Mouse (Mus musculus) heart, adult 11 months (tissue): ENCODE measurements around the gene Tmem132b.

Experiments
- DNase-seq: peaks from one replicate; pipeline ENCODE4 v3.0.0; 2022

Tmem132b gene

GRCm38 (mm10) chr5:125518640-125519039 lies 12.9 kb upstream of the Tmem132b start:
- DNase-seq, result no peak

GRCm38 (mm10) chr5:125520930-125521590 lies 10.5 kb upstream of the Tmem132b start:
- DNase-seq, result peak; percentile 93

GRCm38 (mm10) chr5:125523361-125523760 lies 8.2 kb upstream of the Tmem132b start:
- peak; percentile 82 for DNase-seq

- no peak for DNase-seq
Measured at GRCm38 (mm10) chr5:125525516-125525915, 6.1 kb upstream of the Tmem132b start.

- no peak for DNase-seq
Measured at GRCm38 (mm10) chr5:125526464-125526863, 5.1 kb upstream of the Tmem132b start.

GRCm38 (mm10) chr5:125529109-125529508 lies 2.5 kb upstream of the Tmem132b start:
- DNase-seq, result peak; percentile 92

- no peak for DNase-seq
Measured at GRCm38 (mm10) chr5:125532191-125532544, 594 bp downstream of the Tmem132b start.

GRCm38 (mm10) chr5:125532545-125533224 lies 1.1 kb downstream of the Tmem132b start:
- peak; percentile 83 for DNase-seq

- no peak for DNase-seq
Measured at GRCm38 (mm10) chr5:125533225-125533900, 1.8 kb downstream of the Tmem132b start.

GRCm38 (mm10) chr5:125534168-125534610 lies 2.6 kb downstream of the Tmem132b start:
- DNase-seq, result peak; percentile 82

GRCm38 (mm10) chr5:125534611-125535324 lies 3.2 kb downstream of the Tmem132b start:
- DNase-seq, result peak; percentile 78

GRCm38 (mm10) chr5:125545090-125545489 lies 13.5 kb downstream of the Tmem132b start:
- no peak for DNase-seq

- no peak for DNase-seq
Measured at GRCm38 (mm10) chr5:125546293-125546692, 14.7 kb downstream of the Tmem132b start.

GRCm38 (mm10) chr5:125549750-125550489 lies 18.3 kb downstream of the Tmem132b start:
- no peak for DNase-seq

GRCm38 (mm10) chr5:125555732-125556131 lies 24.2 kb downstream of the Tmem132b start:
- no peak for DNase-seq

- no peak for DNase-seq
Measured at GRCm38 (mm10) chr5:125563492-125563891, 31.9 kb downstream of the Tmem132b start.

- no peak for DNase-seq
Measured at GRCm38 (mm10) chr5:125565725-125566124, 34.2 kb downstream of the Tmem132b start.

- no peak for DNase-seq
Measured at GRCm38 (mm10) chr5:125568457-125568856, 36.9 kb downstream of the Tmem132b start.

GRCm38 (mm10) chr5:125572011-125572410 lies 40.4 kb downstream of the Tmem132b start:
- no peak for DNase-seq

GRCm38 (mm10) chr5:125574886-125575285 lies 43.3 kb downstream of the Tmem132b start:
- DNase-seq, result no peak

- no peak for DNase-seq
Measured at GRCm38 (mm10) chr5:125575866-125576265, 44.3 kb downstream of the Tmem132b start.

GRCm38 (mm10) chr5:125578661-125579060 lies 47.1 kb downstream of the Tmem132b start:
- no peak for DNase-seq

- DNase-seq, result no peak
Measured at GRCm38 (mm10) chr5:125579153-125579552, 47.6 kb downstream of the Tmem132b start.
